Mouse (Mus musculus): ENCODE results near the gene Klf3. TPM values are rescaled to one million over a fixed set of nuclear protein-coding genes. Genes with fewer than 3 reads are reported as not detected.

The Klf3 gene
- polyA plus RNA-seq (2014; fragmentation: Illumina TruSeq; extraction: RNeasy Lipid Tissue Mini Kit (QIAGEN cat#74804); ENCODE audit: insufficient read depth, low read depth, low replicate concordance) = 28.9 TPM

DNA sequence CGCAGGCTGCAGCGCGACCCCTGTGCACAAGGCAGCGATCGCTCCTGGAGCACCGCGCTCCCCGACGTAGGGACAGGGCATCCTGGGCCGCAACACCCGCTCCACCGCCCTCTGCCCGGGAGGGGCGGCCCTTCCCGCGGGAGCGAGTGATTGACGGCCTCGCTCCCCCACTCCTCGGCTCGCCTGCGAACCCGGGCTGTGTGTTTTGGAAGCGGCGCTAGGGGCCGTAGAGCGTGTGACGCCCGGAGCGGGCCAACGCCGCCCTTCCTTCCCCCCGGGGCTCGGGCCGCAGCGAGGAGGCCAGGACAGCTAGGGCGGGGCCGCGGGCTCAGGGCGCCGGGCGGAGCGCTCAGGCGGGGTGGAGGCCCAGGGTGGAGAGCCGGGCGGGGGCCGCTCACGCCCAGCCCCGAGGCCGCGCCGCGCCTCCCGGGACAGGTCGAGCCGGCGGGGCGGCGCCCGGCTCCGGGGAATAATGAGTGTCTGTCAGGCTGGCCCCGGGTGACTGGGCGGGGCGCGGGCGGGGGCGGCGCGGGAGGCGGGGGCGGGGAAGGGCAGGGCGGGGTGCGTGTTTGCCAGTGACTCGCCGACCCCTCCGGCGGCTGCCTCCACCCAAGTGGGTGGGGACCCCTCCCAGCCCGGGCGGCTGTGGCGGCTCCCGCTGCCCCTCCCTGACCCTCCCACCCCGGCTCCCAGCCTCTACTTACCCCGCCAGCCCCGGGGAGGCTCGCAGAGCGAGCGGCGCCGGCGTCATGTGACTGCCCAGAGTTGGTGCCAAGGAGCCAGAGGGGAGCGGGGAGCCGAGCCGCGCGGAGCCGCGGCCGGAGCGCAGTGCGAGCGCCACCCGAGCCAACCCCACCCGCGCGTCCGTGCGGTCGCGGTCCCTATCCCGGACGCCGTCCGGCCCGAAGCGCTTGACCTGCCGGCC is at the start of gene Klf3:
Gene Klf3, plus strand, starts transcription at position 594 of the 925 bp plus-strand sequence.

Other genes with a start within 250 kb of the Klf3 start
- 2.8 TPM for gene Tlr1, start 130.2 kb downstream of the Klf3 start, polyA plus RNA-seq (2014; fragmentation: Illumina TruSeq; extraction: RNeasy Lipid Tissue Mini Kit (QIAGEN cat#74804); ENCODE audit: insufficient read depth, low read depth, low replicate concordance)
- gene Tlr6, start 156.7 kb downstream of the Klf3 start, polyA plus RNA-seq (2014; fragmentation: Illumina TruSeq; extraction: RNeasy Lipid Tissue Mini Kit (QIAGEN cat#74804); ENCODE audit: insufficient read depth, low read depth, low replicate concordance) = 1.1 TPM
- 15.2 TPM for gene Fam114a1, start 166.7 kb downstream of the Klf3 start, polyA plus RNA-seq (2014; fragmentation: Illumina TruSeq; extraction: RNeasy Lipid Tissue Mini Kit (QIAGEN cat#74804); ENCODE audit: insufficient read depth, low read depth, low replicate concordance)